Mouse (Mus musculus) liver, adult 2 months (tissue): ENCODE results near the gene Kif3b. TPM values are rescaled to one million over a fixed set of nuclear protein-coding genes. Genes with fewer than 3 reads are reported as not detected.

Source experiments
- DNase-seq: peaks from one replicate; pipeline ENCODE4 v3.0.0-alpha.2; 2011; ENCODE audit warnings: low read depth, low spot score; ENCODE audit errors: extremely low read depth
- H3K27ac ChIP-seq: fragments of 200-500 bp; replicated peaks from 2 replicates; pipeline ENCODE4 v1.5.1; 2012; ENCODE audit warnings: low read depth, mild to moderate bottlenecking, control low read depth, inconsistent platforms, low read length; ENCODE audit not compliant: insufficient read depth
- H3K27me3 ChIP-seq: fragments of 200-500 bp; 2 replicates; pipeline ENCODE4 v1.6.1; 2012; ENCODE audit warnings: mild to moderate bottlenecking, moderate library complexity, low read length, inconsistent platforms; ENCODE audit not compliant: control insufficient read depth, insufficient read depth
- H3K36me3 ChIP-seq: fragments of 200-500 bp; 2 replicates; pipeline ENCODE4 v1.6.1; 2012; ENCODE audit warnings: low read length, inconsistent platforms; ENCODE audit not compliant: control insufficient read depth, insufficient read depth
- H3K4me1 ChIP-seq: fragments of 200-500 bp; 2 replicates; pipeline ENCODE4 v1.6.1; 2011; ENCODE audit warnings: low read length; ENCODE audit not compliant: control insufficient read depth, insufficient read depth
- H3K4me3 ChIP-seq: fragments of 200-500 bp; 2 replicates; pipeline ENCODE4 v1.5.1; 2011; ENCODE audit warnings: low read depth, mild to moderate bottlenecking, control low read depth, low read length, moderate library complexity; ENCODE audit not compliant: insufficient read depth
- H3K79me2 ChIP-seq: fragments of 200-500 bp; 2 replicates; pipeline ENCODE4 v1.6.1; 2012; ENCODE audit warnings: inconsistent platforms, mild to moderate bottlenecking, low read length, moderate library complexity; ENCODE audit not compliant: control insufficient read depth, insufficient read depth
- H3K9ac ChIP-seq: fragments of 200-500 bp; 2 replicates; pipeline ENCODE4 v1.6.1; 2012; ENCODE audit warnings: low read depth, mild to moderate bottlenecking, control low read depth, inconsistent platforms, low read length
- CTCF ChIP-seq: fragments of 200-500 bp; IDR thresholded peaks from 2 replicates; pipeline ENCODE4 v1.5.1; 2011; ENCODE audit warnings: low read depth, low read length, control low read depth
- POLR2A ChIP-seq: fragments of 200-500 bp; IDR thresholded peaks from 2 replicates; pipeline ENCODE4 v1.6.1; 2011; ENCODE audit warnings: low read length, control low read depth; ENCODE audit not compliant: insufficient read depth; ENCODE audit errors: extremely low read depth
- WGBS: fragments of 180-500 bp; shearing (Covaris S2); methylation state at CpG from one replicate; pipeline ENCODE4 v1.1.7; 2018; 5-methylcytosine and 5-hydroxymethylcytosine counted together
- polyA plus RNA-seq: library from polyadenylated mRNA; depleted of rRNA; stranded (reverse); fragments of >200 nt; gene quantifications from 2 replicates; pipeline ENCODE4 v1.2.3, GENCODE M21; 2012
- total RNA-seq: library from RNA; depleted of rRNA; stranded (reverse); fragments of >200 nt; gene quantifications from 2 replicates; pipeline ENCODE4 v1.2.3, GENCODE M21; 2014

The Kif3b gene
- total and polyA plus RNA-seq, 2 experiments, result 2.8 to 5.4 TPM

GRCm38 (mm10) chr2:153305240-153305639 lies 14.0 kb downstream of the Kif3b start:
- no peak overlapping the region for H3K4me3 ChIP-seq
- TF ChIP-seq POLR2A, result no peak
- TF ChIP-seq CTCF, result no peak
- no peaks in the 10 kb centered on the region; the same call in 1 of the 2 replicates for H3K79me2 ChIP-seq
- no peaks in the 10 kb centered on the region for H3K27me3 ChIP-seq
- H3K4me1 ChIP-seq, result peaks cover 2% of the 10 kb centered on the region
- H3K36me3 ChIP-seq, result no peaks in the 10 kb centered on the region
- no peak overlapping the region for H3K9ac ChIP-seq
- 16% methylated on average over 6 of the region's 6 CpGs for WGBS
- H3K27ac ChIP-seq, result peak overlapping the region; percentile 6
- peak; percentile 91 for DNase-seq

GRCm38 (mm10) chr2:153308586-153308985 lies 17.4 kb downstream of the Kif3b start:
- no peaks in the 10 kb centered on the region for H3K27me3 ChIP-seq
- no peak for DNase-seq
- no peaks in the 10 kb centered on the region for H3K79me2 ChIP-seq
- H3K9ac ChIP-seq, result no peak overlapping the region
- no peak overlapping the region for H3K27ac ChIP-seq
- 69% methylated on average over 7 of the region's 7 CpGs for WGBS
- no peaks in the 10 kb centered on the region for H3K36me3 ChIP-seq
- peaks cover 2% of the 10 kb centered on the region for H3K4me1 ChIP-seq
- H3K4me3 ChIP-seq, result no peak overlapping the region
- TF ChIP-seq CTCF (no peak), POLR2A (no peak)

DNA sequence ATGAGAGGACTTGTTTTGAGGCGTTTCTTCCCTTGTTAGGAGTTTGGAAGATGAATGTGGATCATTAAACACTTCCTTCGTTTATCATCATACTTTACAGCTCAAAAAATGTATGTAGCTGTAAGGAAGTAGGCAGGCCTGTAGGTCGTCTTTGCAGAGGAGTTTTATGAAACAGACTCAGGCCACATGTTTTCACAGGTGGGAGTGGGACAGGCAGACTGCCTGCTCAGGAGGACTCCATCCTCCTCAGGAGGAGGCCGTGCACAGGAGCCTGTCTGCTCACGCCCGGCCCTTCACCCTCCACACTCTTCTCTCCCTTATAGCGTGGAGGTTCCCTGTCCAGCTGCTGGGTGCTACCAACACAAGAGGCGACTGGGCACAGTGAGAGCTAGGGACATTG lies 17.9 kb downstream of the Kif3b start:
- Histone ChIP-seq H3K4me1 (peaks cover 2% of the 10 kb centered on the region), H3K79me2 (no peaks in the 10 kb centered on the region), H3K27me3 (no peaks in the 10 kb centered on the region), H3K27ac (no peak overlapping the region), H3K4me3 (no peak overlapping the region), H3K36me3 (no peaks in the 10 kb centered on the region), H3K9ac (no peak overlapping the region)
- TF ChIP-seq POLR2A (no peak), CTCF (no peak)
- DNase-seq, result no peak
- WGBS, result 93% methylated on average over 8 of the region's 8 CpGs

DNA sequence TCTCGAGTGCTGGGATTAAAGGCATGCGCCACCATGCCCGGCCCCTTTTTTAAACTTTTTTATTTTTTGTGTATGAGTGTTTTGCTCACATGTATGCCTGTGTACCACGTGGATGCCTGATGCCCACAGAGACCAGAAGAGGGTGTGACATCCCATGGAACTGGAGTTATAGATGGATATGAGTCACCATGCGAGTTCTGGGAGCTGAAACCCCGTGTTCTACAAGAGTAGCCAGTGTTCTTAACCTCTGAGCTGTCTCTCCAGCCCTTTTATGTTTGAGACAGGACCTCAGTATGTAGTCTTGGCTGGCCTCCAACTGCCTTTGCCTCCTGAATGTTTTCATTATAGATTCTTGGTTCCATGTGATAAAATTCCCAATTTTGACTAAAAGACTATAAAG lies 19.0 kb downstream of the Kif3b start:
- H3K27ac ChIP-seq, result no peak overlapping the region
- TF ChIP-seq CTCF (no peak), POLR2A (no peak)
- H3K9ac ChIP-seq, result no peak overlapping the region
- H3K36me3 ChIP-seq, result no peaks in the 10 kb centered on the region
- 84% methylated on average over 6 of the region's 6 CpGs for WGBS
- H3K27me3 ChIP-seq, result no peaks in the 10 kb centered on the region
- DNase-seq, result no peak
- H3K4me1 ChIP-seq, result peaks cover 2% of the 10 kb centered on the region
- no peak overlapping the region for H3K4me3 ChIP-seq
- H3K79me2 ChIP-seq, result no peaks in the 10 kb centered on the region

GRCm38 (mm10) chr2:153312884-153313283 lies 21.7 kb downstream of the Kif3b start:
- Histone ChIP-seq H3K4me3 (no peak overlapping the region), H3K9ac (no peak overlapping the region), H3K27me3 (no peaks in the 10 kb centered on the region), H3K27ac (no peak overlapping the region), H3K79me2 (no peaks in the 10 kb centered on the region), H3K4me1 (no peaks in the 10 kb centered on the region), H3K36me3 (no peaks in the 10 kb centered on the region)
- 92% methylated on average over 9 of the region's 9 CpGs for WGBS
- no peak for DNase-seq
- no peak for TF ChIP-seq POLR2A
- TF ChIP-seq CTCF, result no peak

DNA sequence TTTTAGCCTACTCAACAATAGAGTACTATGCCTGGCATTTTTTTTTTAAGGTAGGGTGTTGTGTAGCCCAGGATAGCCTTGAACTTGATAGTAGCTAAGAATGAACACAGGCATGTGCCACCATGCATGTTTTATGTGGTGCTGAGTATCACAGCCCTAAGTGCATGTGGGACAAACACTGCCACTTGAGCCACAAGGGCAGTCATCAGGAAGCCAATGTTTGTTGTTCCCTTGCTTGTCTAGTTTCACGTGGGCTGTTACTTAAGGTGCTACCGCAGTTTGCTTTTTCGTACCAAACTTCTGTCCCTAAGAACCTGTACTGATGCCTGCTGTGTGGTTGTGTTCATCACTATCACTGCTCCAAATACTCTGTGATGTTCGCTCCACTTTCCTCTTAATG lies 27.2 kb downstream of the Kif3b start:
- peaks cover 7% of the 10 kb centered on the region; the same call in 1 of the 2 replicates for H3K36me3 ChIP-seq

More for the DNA sequence above, 27.2 kb downstream of the Kif3b start:
- Histone ChIP-seq H3K27me3 (no peaks in the 10 kb centered on the region), H3K4me3 (no peak overlapping the region), H3K27ac (no peak overlapping the region), H3K79me2 (no peaks in the 10 kb centered on the region), H3K9ac (no peak overlapping the region), H3K4me1 (peaks cover 2% of the 10 kb centered on the region; the same call in 1 of the 2 replicates)
- 92% methylated on average over 4 of the region's 4 CpGs for WGBS
- no peak for TF ChIP-seq CTCF
- no peak for TF ChIP-seq POLR2A
- DNase-seq, result no peak
